Mouse (Mus musculus) heart, adult 9 months (tissue): ENCODE measurements around the gene Tnfrsf1b.

ENCODE experiments used
- DNase-seq, 2 experiments: peaks; one replicate each; pipeline ENCODE4 v3.0.0; 2022; ENCODE audit warnings: low spot score in 2 of 2

The Tnfrsf1b gene

DNA sequence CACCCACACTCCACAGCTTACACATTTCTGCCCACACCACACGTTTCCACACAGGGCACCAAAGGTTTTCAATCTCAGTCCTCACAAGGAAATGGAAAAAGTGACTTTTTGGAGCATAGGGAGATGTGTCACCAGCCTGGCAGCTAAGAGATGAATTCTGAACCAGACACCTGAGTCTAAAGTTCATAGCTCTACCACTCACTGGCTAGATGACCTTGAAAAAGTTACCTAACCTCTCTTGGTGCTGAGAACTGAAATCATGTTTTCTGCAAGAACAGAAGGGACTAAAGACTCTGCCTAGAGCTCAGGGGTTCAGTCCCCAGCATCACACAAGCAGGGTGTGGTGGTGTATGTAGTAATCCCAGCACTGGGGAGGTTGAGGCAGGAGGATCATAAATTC, 26.7 kb downstream of the Tnfrsf1b start:
- DNase-seq, result no peak

DNA sequence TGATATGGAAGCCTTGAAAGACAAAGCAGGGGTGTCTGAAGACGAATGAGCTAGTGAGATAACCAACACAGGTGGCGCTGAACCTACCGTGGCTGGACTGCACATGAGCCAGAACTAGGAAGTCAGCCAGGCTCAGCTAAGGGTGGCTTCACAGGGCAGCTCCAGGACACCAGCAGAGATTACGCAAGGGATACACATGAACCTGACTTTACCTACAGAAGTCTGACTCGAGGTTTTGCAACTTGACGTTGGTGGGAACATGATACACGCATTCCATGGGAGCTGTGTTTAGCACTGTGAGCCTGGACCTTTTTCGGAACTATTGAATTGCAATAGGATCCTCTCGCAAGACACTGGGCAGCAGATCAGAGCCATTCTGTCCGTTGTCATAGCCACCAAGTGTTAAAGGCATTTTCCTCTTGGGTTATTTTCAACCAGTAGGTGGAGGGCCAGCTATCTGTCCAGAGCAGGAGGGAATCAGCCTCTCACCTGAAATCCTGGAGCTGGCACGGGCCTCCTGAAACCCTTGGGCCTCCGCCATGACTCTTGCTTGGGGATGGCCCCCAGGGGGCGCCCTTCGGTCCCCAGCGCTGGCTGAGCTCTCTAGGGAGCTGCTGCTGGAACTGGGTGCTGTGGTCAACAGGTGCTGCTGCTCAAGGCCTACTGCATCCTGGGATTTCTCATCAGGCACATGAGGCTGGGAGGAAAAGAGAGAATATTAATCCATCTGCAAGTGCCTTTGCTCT, 27.3 kb downstream of the Tnfrsf1b start:
- DNase-seq, result no peak

DNA sequence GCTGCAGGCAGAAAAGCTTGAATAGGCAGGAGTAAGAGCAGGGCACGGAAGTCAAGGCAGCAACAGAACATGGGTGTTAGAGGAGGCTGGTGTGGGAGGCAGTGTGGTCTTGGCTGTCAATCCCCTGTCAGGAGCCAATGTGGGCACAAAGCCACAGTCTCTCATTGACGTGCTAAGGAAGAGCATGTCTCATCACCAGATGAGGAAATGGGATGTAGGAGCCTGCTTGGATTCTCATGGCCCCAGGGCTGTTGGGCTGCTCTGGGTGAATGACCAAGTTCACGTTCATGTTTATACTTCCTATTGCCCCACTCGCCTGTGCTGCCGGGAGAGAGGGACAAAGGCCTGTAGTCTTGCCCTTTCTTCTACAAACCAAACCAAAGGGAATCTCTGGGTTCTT, 28.8 kb downstream of the Tnfrsf1b start:
- no peak for DNase-seq

GRCm38 (mm10) chr4:145217046-145217445, 29.6 kb downstream of the Tnfrsf1b start:
- no peak for DNase-seq

- no peak for DNase-seq
Observed at GRCm38 (mm10) chr4:145215396-145215795, 31.3 kb downstream of the Tnfrsf1b start.

GRCm38 (mm10) chr4:145214786-145215174, 31.9 kb downstream of the Tnfrsf1b start:
- no peak for DNase-seq

GRCm38 (mm10) chr4:145213999-145214785, 32.5 kb downstream of the Tnfrsf1b start:
- peak; percentile 87 to 94 for DNase-seq

DNA sequence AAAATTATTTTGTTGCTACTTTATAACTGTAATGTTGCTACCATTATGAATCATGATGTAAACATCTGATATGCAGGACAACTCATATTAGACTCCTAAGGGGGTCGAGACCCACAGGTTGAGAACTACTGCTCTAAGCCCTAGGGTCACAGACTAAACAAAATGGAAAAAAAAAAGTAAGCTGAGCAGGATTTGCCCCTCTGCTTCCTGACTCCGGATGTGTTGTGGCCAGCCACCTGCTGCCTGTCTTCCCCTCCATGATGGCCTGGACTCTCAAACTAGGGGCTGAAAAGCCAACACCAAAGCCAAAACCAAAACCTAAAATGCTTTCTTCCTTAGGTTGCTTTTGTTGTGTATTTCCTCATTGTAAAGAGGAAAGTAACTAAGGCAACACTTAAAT, 35.6 kb downstream of the Tnfrsf1b start:
- no peak for DNase-seq

DNA sequence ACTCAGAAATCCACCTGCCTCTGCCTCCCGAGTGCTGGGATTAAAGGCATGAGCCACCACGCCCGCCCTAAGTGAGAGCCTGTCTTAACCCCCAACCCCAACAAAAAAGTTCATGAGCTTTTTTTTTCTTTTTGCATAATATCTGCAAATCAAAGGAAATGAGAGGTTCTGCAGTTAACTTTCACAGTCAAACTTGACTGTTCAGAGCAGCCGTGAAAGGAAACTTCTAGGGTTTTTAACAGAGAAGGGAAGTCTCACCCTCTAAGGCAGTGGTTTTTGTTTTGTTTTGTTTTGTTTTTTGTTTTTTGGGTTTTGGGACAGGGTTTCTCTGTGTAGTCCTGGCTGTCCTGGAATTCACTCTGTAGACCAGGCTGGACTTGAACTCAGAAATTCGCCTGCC, 36.1 kb downstream of the Tnfrsf1b start:
- no peak for DNase-seq

DNA sequence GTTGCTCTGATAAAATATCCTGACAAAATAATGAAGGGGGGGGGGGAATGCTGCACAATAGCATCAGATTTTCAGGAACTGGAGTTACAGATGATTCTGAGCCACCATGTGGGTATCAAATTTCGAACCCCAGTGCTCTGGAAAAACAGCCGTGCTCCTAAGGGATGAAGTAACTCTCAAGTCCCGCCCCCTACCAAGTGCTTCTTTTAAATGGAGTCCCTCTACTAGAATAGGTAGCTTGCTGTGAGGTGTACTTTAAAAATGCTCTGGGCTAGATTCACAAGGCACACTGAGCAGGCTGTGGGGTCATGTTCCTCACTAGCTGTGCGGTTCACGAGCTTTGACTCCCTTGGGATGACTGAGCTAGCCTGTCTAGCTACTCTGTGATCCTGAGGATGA, 37.0 kb downstream of the Tnfrsf1b start:
- DNase-seq, result no peak

DNA sequence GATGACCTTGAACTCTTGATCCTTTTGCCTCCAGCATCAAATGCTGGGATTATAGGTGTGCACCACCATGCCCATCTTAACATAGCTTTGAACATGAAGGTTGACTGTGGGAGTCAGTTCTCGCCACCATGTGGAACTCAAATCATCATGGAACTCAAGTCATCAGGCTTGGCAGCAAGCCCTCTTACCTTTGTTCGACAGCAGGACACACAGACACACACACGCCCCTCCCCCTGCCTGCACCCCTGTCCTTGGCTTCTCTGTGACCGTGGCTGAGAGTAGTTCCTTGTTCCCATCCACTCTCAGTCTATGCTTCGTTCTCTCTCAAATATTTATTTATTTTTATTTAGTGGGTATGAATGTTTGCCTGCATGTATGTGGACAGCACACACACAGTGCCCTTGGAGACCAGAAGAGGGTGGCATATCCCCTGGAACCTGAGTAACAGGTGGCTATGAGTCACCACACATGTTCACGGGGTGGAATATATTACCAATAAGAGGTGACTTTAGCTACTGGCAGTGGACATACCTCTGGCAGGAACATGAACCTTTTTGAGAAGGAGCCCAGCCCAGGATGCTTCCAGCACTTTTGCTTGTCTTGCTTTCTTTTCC, 37.5 kb downstream of the Tnfrsf1b start:
- no peak for DNase-seq

- no peak for DNase-seq
Observed at GRCm38 (mm10) chr4:145207718-145208371, 38.8 kb downstream of the Tnfrsf1b start.

DNA sequence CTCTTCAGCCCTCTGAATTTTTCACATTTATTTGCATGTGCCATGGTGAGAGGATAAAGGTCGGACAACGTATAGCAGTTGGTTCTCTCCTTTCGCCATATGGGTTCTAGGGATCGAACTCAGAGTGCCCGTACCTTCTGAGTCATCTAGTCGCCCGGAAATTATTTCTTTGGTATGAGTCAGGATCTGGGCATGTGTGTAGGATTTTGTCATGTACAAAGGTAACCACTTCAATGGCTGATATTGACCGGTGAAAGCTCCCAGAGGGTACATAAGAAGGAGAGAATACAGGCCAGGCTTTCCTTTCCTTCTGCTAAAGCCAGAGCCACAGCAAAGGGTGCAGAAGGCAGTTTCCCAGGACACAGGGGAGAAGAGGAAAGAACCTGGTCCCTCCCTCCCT, 41.9 kb downstream of the Tnfrsf1b start:
- DNase-seq, result no peak

GRCm38 (mm10) chr4:145203305-145203704, 43.4 kb downstream of the Tnfrsf1b start:
- DNase-seq, result no peak

DNA sequence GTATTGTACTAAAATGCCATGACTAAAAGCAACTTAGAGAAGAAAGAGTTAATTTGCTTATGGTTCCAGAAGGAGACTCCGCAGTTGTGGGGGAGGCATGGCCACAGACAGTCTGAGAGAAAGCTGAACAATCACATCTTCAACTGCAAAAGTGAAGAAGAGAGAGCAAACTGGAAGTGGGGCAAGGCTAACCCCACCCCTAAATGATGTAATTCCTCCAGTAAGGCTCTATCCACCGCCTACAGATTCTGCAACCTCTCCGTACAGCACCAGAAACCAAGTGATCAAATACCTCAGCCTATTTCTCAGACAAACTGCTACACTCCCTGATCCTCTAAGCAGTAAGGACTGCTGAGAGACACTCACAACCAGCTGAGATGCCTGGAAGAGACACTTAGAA, 45.2 kb downstream of the Tnfrsf1b start:
- no peak for DNase-seq

DNA sequence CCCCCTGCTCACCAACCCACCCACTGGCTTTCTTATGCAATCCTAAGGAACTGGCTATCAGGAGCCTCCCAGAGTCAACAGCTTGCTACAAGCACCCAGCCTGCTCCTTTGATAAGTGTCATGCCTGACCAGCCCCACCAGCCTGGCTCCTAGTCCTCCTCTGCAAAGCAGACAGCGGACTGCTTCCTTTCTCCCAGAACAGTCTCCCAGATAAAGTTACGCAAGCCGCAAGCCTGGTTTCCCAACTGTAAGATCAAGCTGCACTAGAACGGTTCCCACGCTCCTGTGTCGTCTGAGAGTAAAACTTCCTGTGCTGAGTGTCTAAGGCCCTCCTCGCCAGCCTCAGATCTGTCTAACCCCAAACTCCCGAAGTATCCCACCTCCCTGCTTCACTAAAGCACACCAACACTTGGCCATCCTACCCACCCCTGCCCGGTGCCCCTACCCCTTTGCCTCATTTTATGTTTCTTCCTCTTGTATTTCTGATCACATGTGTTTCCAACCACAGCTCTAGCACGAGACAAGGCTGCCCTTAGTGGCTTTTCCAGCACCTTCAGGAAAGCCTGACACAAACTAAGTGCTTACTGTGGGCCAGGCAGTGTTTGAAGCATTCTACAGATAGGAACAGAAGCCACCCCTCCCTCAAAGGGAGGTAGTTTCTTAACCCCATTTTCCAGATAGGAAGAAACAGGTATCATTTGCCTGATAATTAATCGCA, 46.5 kb downstream of the Tnfrsf1b start:
- peak; percentile 69 to 73 for DNase-seq

GRCm38 (mm10) chr4:145196586-145196985, 50.1 kb downstream of the Tnfrsf1b start:
- DNase-seq, result no peak

DNA sequence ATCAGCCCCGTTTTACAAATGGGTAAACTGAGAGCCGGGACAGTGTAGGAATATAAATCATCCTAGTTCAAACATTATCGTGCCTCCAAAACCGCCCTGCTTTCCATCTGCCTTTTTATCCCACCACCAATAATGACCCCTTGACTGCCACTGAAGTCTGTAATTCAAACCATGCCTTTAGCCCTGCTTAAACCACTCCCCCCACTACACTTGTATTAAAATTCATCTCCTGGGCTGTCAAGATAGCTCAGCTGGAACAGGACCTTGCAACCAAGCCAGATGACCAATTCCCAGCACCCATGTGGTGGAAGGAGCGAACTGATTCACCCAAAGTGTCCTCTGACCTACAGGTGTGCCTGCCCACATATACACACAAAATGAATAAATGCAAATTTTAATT, 51.5 kb downstream of the Tnfrsf1b start:
- no peak for DNase-seq

GRCm38 (mm10) chr4:145194559-145195162, 52.0 kb downstream of the Tnfrsf1b start, which contains the start of gene Vps13d:
TSS of gene Vps13d (minus strand) at chr4:145195005.
- DNase-seq, result peak; percentile 84 to 86

- peak; percentile 82 to 84 for DNase-seq
Observed at GRCm38 (mm10) chr4:145193991-145194511, 52.6 kb downstream of the Tnfrsf1b start.

- no peak for DNase-seq
Observed at GRCm38 (mm10) chr4:145193406-145193805, 53.3 kb downstream of the Tnfrsf1b start.
